Mouse (Mus musculus): ENCODE data around the gene Nme1. TPM values are rescaled to one million over a fixed set of nuclear protein-coding genes. Genes with fewer than 3 reads are reported as not detected.

Gene Nme1
- polyA plus RNA-seq, 1 experiment: 89.9 TPM

GRCm38 (mm10) chr11:93994531-93994930 is 26.2 kb upstream of the Nme1 start:
- Histone ChIP-seq H3K4me3 (replicated peaks; ENCODE audit: control insufficient read depth, low read depth, low read length) (no peak overlapping the region), H3K27ac (ENCODE audit: control insufficient read depth, insufficient read depth, low read depth, low read length, poor library complexity) (peak overlapping the region; percentile 99; the same call in 1 of the 2 replicates), H3K4me1 (ENCODE audit: control insufficient read depth, insufficient read depth, low read length) (peaks cover 2% of the 10 kb centered on the region; the same call in 1 of the 2 replicates)
- 63% methylated on average over 5 of the region's 5 CpGs for WGBS
- no peak for TF ChIP-seq CTCF (IDR thresholded peaks at IDR 0.05; ENCODE audit: control insufficient read depth, insufficient read depth, low read length)
- TF ChIP-seq POLR2A (IDR thresholded peaks at IDR 0.05; ENCODE audit: borderline replicate concordance, control insufficient read depth, low read depth, low read length): no peak

GRCm38 (mm10) chr11:93988328-93989062 is 20.2 kb upstream of the Nme1 start:
- TF ChIP-seq POLR2A (IDR thresholded peaks at IDR 0.05; ENCODE audit: borderline replicate concordance, control insufficient read depth, low read depth, low read length) (no peak), CTCF (IDR thresholded peaks at IDR 0.05; ENCODE audit: control insufficient read depth, insufficient read depth, low read length) (no peak)
- Histone ChIP-seq H3K27ac (ENCODE audit: control insufficient read depth, insufficient read depth, low read depth, low read length, poor library complexity) (no peak overlapping the region; the same call in 1 of the 2 replicates), H3K4me3 (replicated peaks; ENCODE audit: control insufficient read depth, low read depth, low read length) (no peak overlapping the region), H3K4me1 (ENCODE audit: control insufficient read depth, insufficient read depth, low read length) (no peaks in the 10 kb centered on the region; the same call in 1 of the 2 replicates)
- 74% methylated on average over 12 of the region's 12 CpGs for WGBS

DNA sequence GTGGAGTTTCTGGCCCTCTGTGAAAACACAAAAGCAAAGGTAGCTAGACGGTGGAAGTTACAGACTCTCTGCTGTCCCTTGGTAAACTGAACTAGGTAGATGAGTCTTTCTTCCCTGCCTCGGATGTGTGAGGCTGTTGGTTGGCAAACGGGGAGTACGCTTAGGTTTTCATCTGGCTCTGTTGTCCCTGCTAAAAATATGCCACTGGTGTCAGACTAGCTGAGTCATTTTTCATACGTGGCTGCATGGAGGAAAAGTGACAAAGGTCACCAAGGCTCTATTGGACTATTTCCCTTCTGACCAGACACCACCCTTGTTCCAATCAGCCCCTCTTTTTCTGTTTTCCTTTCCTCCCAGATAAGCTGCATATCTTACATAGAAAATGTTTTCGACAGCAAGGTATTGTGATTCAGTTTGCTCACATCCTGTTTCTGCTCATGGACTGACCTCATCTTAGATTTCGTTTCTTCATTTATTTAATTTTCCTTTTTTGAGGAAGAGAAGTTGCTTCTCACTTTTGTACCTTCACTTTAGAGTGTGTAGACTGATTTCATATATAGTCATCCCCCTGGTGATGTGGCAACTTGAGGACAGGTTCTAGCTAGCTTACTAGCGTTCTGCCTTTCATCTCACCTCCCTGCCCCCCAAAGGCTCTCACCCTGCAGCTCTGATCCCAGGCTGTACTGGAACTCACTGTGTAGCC is 19.5 kb upstream of the Nme1 start:
- no peaks in the 10 kb centered on the region; the same call in 1 of the 2 replicates for H3K4me1 ChIP-seq (ENCODE audit: control insufficient read depth, insufficient read depth, low read length)
- TF ChIP-seq CTCF (IDR thresholded peaks at IDR 0.05; ENCODE audit: control insufficient read depth, insufficient read depth, low read length): no peak
- no peak for TF ChIP-seq POLR2A (IDR thresholded peaks at IDR 0.05; ENCODE audit: borderline replicate concordance, control insufficient read depth, low read depth, low read length)
- WGBS: 18% methylated on average over 8 of the region's 8 CpGs
- no peak overlapping the region; the same call in 1 of the 2 replicates for H3K27ac ChIP-seq (ENCODE audit: control insufficient read depth, insufficient read depth, low read depth, low read length, poor library complexity)
- H3K4me3 ChIP-seq (replicated peaks; ENCODE audit: control insufficient read depth, low read depth, low read length): no peak overlapping the region

DNA sequence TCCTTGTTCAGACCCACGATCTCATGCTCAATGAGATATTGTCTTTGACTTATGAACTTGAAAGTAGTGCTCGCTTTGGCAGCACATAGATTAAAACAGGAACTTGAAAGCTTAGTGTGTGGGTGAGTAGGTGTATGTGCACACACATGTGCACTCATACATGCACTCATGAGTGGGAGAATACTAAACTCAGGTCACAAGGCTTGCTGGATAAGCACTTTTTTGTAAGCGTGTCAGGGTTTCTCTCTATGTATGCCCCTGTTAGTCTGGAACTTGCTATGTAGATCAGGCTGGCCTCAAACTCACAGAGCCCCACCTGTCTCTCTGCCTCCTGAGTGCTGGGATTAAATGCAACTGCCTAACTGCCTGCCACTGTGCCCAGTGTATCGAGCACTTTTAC is 18.7 kb upstream of the Nme1 start:
- H3K4me1 ChIP-seq (ENCODE audit: control insufficient read depth, insufficient read depth, low read length): no peaks in the 10 kb centered on the region; the same call in 1 of the 2 replicates
- TF ChIP-seq CTCF (IDR thresholded peaks at IDR 0.05; ENCODE audit: control insufficient read depth, insufficient read depth, low read length) (no peak), POLR2A (IDR thresholded peaks at IDR 0.05; ENCODE audit: borderline replicate concordance, control insufficient read depth, low read depth, low read length) (no peak)
- no peak overlapping the region for H3K27ac ChIP-seq (ENCODE audit: control insufficient read depth, insufficient read depth, low read depth, low read length, poor library complexity)
- no peak overlapping the region for H3K4me3 ChIP-seq (replicated peaks; ENCODE audit: control insufficient read depth, low read depth, low read length)
- 71% methylated on average over 4 of the region's 4 CpGs for WGBS

DNA sequence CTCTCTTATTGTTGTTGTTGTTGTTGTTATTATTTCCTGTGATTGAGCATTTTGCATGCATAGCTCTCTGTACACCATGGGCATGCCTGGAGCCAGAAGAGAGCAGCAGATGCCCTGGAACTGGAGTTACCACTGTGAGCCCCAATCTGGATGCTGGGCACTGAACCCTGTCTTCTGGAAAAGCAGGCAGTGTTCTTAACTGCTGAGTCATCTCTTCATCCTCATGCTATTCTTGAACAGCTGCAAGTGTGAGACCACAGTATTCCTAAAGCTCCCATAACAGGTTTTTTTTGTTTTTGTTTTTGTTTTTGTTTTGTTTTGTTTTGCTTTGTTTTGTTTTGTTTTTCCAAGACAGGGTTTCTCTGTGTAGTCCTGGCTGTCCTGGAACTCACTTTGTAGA is 18.0 kb upstream of the Nme1 start:
- Histone ChIP-seq H3K4me3 (replicated peaks; ENCODE audit: control insufficient read depth, low read depth, low read length) (no peak overlapping the region), H3K4me1 (ENCODE audit: control insufficient read depth, insufficient read depth, low read length) (no peaks in the 10 kb centered on the region; the same call in 1 of the 2 replicates), H3K27ac (ENCODE audit: control insufficient read depth, insufficient read depth, low read depth, low read length, poor library complexity) (no peak overlapping the region)
- TF ChIP-seq CTCF (IDR thresholded peaks at IDR 0.05; ENCODE audit: control insufficient read depth, insufficient read depth, low read length): no peak
- no peak for TF ChIP-seq POLR2A (IDR thresholded peaks at IDR 0.05; ENCODE audit: borderline replicate concordance, control insufficient read depth, low read depth, low read length)

DNA sequence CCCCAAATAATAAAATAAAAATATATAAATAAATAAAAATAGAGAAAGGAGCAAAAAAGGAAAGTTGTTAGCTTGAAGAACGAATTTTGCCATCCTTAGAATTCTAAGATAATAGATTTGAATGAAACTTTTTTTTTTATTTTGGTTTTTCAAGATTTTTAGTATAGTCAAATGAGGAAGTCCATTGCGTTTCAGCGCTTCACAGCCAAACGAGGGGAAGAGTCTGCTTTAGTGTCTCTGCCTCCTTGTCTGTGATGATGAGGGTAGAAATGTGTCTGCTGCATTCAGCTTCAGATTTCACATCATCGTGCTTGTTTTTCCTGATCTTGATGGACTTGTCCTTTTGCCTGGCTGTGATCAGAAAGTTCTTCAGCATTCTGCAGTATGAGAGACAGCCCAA is 16.9 kb upstream of the Nme1 start:
- Histone ChIP-seq H3K27ac (ENCODE audit: control insufficient read depth, insufficient read depth, low read depth, low read length, poor library complexity) (no peak overlapping the region), H3K4me3 (replicated peaks; ENCODE audit: control insufficient read depth, low read depth, low read length) (no peak overlapping the region), H3K4me1 (ENCODE audit: control insufficient read depth, insufficient read depth, low read length) (no peaks in the 10 kb centered on the region; the same call in 1 of the 2 replicates)
- 45% methylated on average over 5 of the region's 5 CpGs for whole genome bisulfite sequencing
- TF ChIP-seq POLR2A (IDR thresholded peaks at IDR 0.05; ENCODE audit: borderline replicate concordance, control insufficient read depth, low read depth, low read length): no peak
- no peak for TF ChIP-seq CTCF (IDR thresholded peaks at IDR 0.05; ENCODE audit: control insufficient read depth, insufficient read depth, low read length)

DNA sequence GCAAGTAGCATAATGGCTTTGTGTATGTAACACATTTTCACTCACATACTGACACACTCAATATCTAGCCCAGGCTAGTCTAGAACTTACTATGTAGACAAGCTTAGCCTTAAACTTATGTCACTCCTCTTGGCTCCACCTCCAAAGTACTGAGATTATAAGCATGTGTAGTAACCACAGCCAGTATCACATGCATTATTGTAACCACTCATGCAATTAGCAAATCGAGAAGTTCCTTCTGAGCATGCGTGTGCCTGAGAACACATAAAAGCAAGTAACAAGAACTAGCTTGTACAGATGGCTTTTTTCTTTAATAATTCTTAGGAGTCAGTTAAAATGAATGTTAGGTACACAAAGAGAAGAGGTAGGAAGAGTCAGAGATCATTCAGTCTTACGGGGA is 16.3 kb upstream of the Nme1 start:
- Histone ChIP-seq H3K4me3 (replicated peaks; ENCODE audit: control insufficient read depth, low read depth, low read length) (no peak overlapping the region), H3K27ac (ENCODE audit: control insufficient read depth, insufficient read depth, low read depth, low read length, poor library complexity) (no peak overlapping the region), H3K4me1 (ENCODE audit: control insufficient read depth, insufficient read depth, low read length) (no peaks in the 10 kb centered on the region; the same call in 1 of the 2 replicates)
- TF ChIP-seq CTCF (IDR thresholded peaks at IDR 0.05; ENCODE audit: control insufficient read depth, insufficient read depth, low read length): no peak
- no peak for TF ChIP-seq POLR2A (IDR thresholded peaks at IDR 0.05; ENCODE audit: borderline replicate concordance, control insufficient read depth, low read depth, low read length)
- WGBS: 65% methylated on average over 3 of the region's 3 CpGs

DNA sequence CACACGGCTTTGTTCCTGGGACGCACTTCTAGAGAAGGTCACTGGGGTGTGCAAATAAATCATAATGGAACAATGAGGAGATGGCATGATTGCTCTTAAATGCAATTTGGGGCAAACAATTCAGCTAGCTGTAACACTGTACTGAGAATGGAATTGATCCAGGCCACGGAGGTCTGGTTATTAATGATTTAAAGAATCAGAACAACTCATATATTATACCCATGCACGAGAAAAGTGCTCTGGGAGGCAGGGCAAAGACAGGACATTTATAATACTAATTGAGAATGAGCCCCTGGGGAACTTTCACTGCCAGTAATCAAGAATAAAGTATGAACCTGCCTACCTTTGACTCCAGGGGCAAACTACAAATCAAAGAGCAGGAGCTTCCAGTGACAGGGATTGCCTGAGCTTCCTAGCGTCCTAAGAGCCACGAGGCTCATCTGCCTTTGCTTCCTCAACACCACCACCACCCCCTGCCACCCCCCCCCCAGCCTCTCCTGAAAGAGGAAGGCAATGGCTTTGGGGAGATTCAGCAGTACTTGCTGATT is 11.3 kb upstream of the Nme1 start:
- Histone ChIP-seq H3K4me3 (replicated peaks; ENCODE audit: control insufficient read depth, low read depth, low read length) (no peak overlapping the region), H3K4me1 (ENCODE audit: control insufficient read depth, insufficient read depth, low read length) (no peaks in the 10 kb centered on the region), H3K27ac (ENCODE audit: control insufficient read depth, insufficient read depth, low read depth, low read length, poor library complexity) (no peak overlapping the region)
- TF ChIP-seq POLR2A (IDR thresholded peaks at IDR 0.05; ENCODE audit: borderline replicate concordance, control insufficient read depth, low read depth, low read length): no peak
- no peak for TF ChIP-seq CTCF (IDR thresholded peaks at IDR 0.05; ENCODE audit: control insufficient read depth, insufficient read depth, low read length)
- whole genome bisulfite sequencing: 61% methylated on average over 6 of the region's 6 CpGs
